Mouse (Mus musculus): ENCODE results near the gene H3f3a.

The H3f3a gene

GRCm38 (mm10) chr1:180822276-180822675 is 8.5 kb upstream of the H3f3a start:
- no peak for DNase-seq (ENCODE audit: low spot score in 2 of 2)

- DNase-seq (ENCODE audit: low spot score in 2 of 2), result no peak
These were observed 7.4 kb upstream of the H3f3a start for GRCm38 (mm10) chr1:180821101-180821500.

- DNase-seq (ENCODE audit: low spot score in 2 of 2), result no peak
These were observed 4.3 kb upstream of the H3f3a start for GRCm38 (mm10) chr1:180818000-180818399.

GRCm38 (mm10) chr1:180815371-180816024 is 1.8 kb upstream of the H3f3a start:
- DNase-seq (ENCODE audit: low spot score in 2 of 2), result no peak

GRCm38 (mm10) chr1:180813409-180813884 is 296 bp downstream of the H3f3a start:
- DNase-seq (ENCODE audit: low spot score in 2 of 2), result peak; percentile 97 to 98

- peak; percentile 72 to 75 for DNase-seq (ENCODE audit: low spot score in 2 of 2)
These were observed 1.0 kb downstream of the H3f3a start for GRCm38 (mm10) chr1:180812463-180813408.

GRCm38 (mm10) chr1:180811596-180812462 is 1.9 kb downstream of the H3f3a start:
- DNase-seq (ENCODE audit: low spot score in 2 of 2), result no peak

GRCm38 (mm10) chr1:180810976-180811375 is 2.8 kb downstream of the H3f3a start:
- no peak for DNase-seq (ENCODE audit: low spot score in 2 of 2)

- DNase-seq (ENCODE audit: low spot score in 2 of 2), result no peak
These were observed 4.9 kb downstream of the H3f3a start for GRCm38 (mm10) chr1:180808831-180809230.

- no peak for DNase-seq (ENCODE audit: low spot score in 2 of 2)
These were observed 9.9 kb downstream of the H3f3a start for GRCm38 (mm10) chr1:180803881-180804280.

GRCm38 (mm10) chr1:180801466-180801994 is 12.2 kb downstream of the H3f3a start:
- DNase-seq (ENCODE audit: low spot score in 2 of 2), result no peak

GRCm38 (mm10) chr1:180800814-180801213 is 12.9 kb downstream of the H3f3a start:
- no peak for DNase-seq (ENCODE audit: low spot score in 2 of 2)

- no peak for DNase-seq (ENCODE audit: low spot score in 2 of 2)
These were observed 13.7 kb downstream of the H3f3a start for GRCm38 (mm10) chr1:180800022-180800421.

GRCm38 (mm10) chr1:180799253-180799652 is 14.5 kb downstream of the H3f3a start:
- DNase-seq (ENCODE audit: low spot score in 2 of 2), result no peak

GRCm38 (mm10) chr1:180798660-180799059 is 15.1 kb downstream of the H3f3a start:
- no peak for DNase-seq (ENCODE audit: low spot score in 2 of 2)

- no peak for DNase-seq (ENCODE audit: low spot score in 2 of 2)
These were observed 19.6 kb downstream of the H3f3a start for GRCm38 (mm10) chr1:180794170-180794569.

- no peak for DNase-seq (ENCODE audit: low spot score in 2 of 2)
These were observed 20.2 kb downstream of the H3f3a start for GRCm38 (mm10) chr1:180793445-180794117.

- DNase-seq (ENCODE audit: low spot score in 2 of 2), result no peak
These were observed 20.9 kb downstream of the H3f3a start for GRCm38 (mm10) chr1:180792814-180793213.

- no peak for DNase-seq (ENCODE audit: low spot score in 2 of 2)
These were observed 21.8 kb downstream of the H3f3a start for GRCm38 (mm10) chr1:180791821-180792480.

GRCm38 (mm10) chr1:180783580-180783928 is 30.2 kb downstream of the H3f3a start:
- DNase-seq (ENCODE audit: low spot score in 2 of 2), result no peak

Measured in right cerebral cortex, postnatal 10 days (tissue).